Mouse (Mus musculus): ENCODE data around the gene Tmco1. TPM values are rescaled to one million over a fixed set of nuclear protein-coding genes. Genes with fewer than 3 reads are reported as not detected.

The Tmco1 gene
- polyA plus RNA-seq, 1 experiment from 2014 or later = 79.7 TPM

- 7% methylated on average over 16 of the region's 19 CpGs for WGBS
- Histone ChIP-seq H3K4me3 (replicated peaks; ENCODE audit: low read length) (peak overlapping the region; percentile 32), H3K27me3 (replicated peaks; ENCODE audit: control insufficient read depth, insufficient read depth, low read length) (no peaks in the 10 kb centered on the region), H3K36me3 (ENCODE audit: control insufficient read depth, insufficient read depth) (no peaks in the 10 kb centered on the region), H3K9ac (replicated peaks; ENCODE audit: low read depth, low read length) (peak overlapping the region; percentile 32; the same call in 1 of the 2 replicates), H3K4me1 (replicated peaks; ENCODE audit: control insufficient read depth, insufficient read depth, low read length) (peaks cover 39% of the 10 kb centered on the region), H3K9me3 (ENCODE audit: control insufficient read depth, low read length) (no peaks in the 10 kb centered on the region), H3K4me2 (ENCODE audit: low read length) (peak overlapping the region; percentile 50), H3K27ac (ENCODE audit: low read length) (peak overlapping the region; percentile 69)
- peak; percentile 74 for ATAC-seq
These were observed 37.7 kb upstream of the Tmco1 start for GRCm38 (mm10) chr1:167270342-167271111.

- WGBS = 37% methylated on average over 4 of the region's 4 CpGs
- H3K4me3 ChIP-seq (replicated peaks; ENCODE audit: low read length) = no peak overlapping the region
- no peak overlapping the region; the same call in 1 of the 2 replicates for H3K9ac ChIP-seq (replicated peaks; ENCODE audit: low read depth, low read length)
- 0 out of 2 replicates have a peak, but pooled peaks have one; percentile 1 for ATAC-seq
- H3K27me3 ChIP-seq (replicated peaks; ENCODE audit: control insufficient read depth, insufficient read depth, low read length) = no peaks in the 10 kb centered on the region
- H3K27ac ChIP-seq (ENCODE audit: low read length) = no peak overlapping the region; the same call in 1 of the 2 replicates
- H3K9me3 ChIP-seq (ENCODE audit: control insufficient read depth, low read length) = no peaks in the 10 kb centered on the region
- H3K4me1 ChIP-seq (replicated peaks; ENCODE audit: control insufficient read depth, insufficient read depth, low read length) = peaks cover 39% of the 10 kb centered on the region
- H3K4me2 ChIP-seq (ENCODE audit: low read length) = no peak overlapping the region
- H3K36me3 ChIP-seq (ENCODE audit: control insufficient read depth, insufficient read depth) = no peaks in the 10 kb centered on the region
These were observed 36.9 kb upstream of the Tmco1 start for GRCm38 (mm10) chr1:167271304-167271703.

GRCm38 (mm10) chr1:167271841-167272240, 36.3 kb upstream of the Tmco1 start:
- H3K4me2 ChIP-seq (ENCODE audit: low read length) = no peak overlapping the region
- no peaks in the 10 kb centered on the region for H3K36me3 ChIP-seq (ENCODE audit: control insufficient read depth, insufficient read depth)
- no peak overlapping the region for H3K27ac ChIP-seq (ENCODE audit: low read length)
- no peak overlapping the region for H3K9ac ChIP-seq (replicated peaks; ENCODE audit: low read depth, low read length)
- H3K4me3 ChIP-seq (replicated peaks; ENCODE audit: low read length) = no peak overlapping the region
- H3K27me3 ChIP-seq (replicated peaks; ENCODE audit: control insufficient read depth, insufficient read depth, low read length) = no peaks in the 10 kb centered on the region
- WGBS = 66% methylated on average over 8 of the region's 8 CpGs
- H3K4me1 ChIP-seq (replicated peaks; ENCODE audit: control insufficient read depth, insufficient read depth, low read length) = peaks cover 39% of the 10 kb centered on the region
- H3K9me3 ChIP-seq (ENCODE audit: control insufficient read depth, low read length) = no peaks in the 10 kb centered on the region
- no peak for ATAC-seq

- H3K27me3 ChIP-seq (replicated peaks; ENCODE audit: control insufficient read depth, insufficient read depth, low read length) = no peaks in the 10 kb centered on the region
- no peak overlapping the region for H3K4me3 ChIP-seq (replicated peaks; ENCODE audit: low read length)
- no peak for ATAC-seq
- H3K27ac ChIP-seq (ENCODE audit: low read length) = no peak overlapping the region
- 55% methylated on average over 14 of the region's 14 CpGs for WGBS
- no peak overlapping the region for H3K9ac ChIP-seq (replicated peaks; ENCODE audit: low read depth, low read length)
- no peaks in the 10 kb centered on the region for H3K36me3 ChIP-seq (ENCODE audit: control insufficient read depth, insufficient read depth)
- H3K4me1 ChIP-seq (replicated peaks; ENCODE audit: control insufficient read depth, insufficient read depth, low read length) = peaks cover 39% of the 10 kb centered on the region
- H3K9me3 ChIP-seq (ENCODE audit: control insufficient read depth, low read length) = no peaks in the 10 kb centered on the region
- H3K4me2 ChIP-seq (ENCODE audit: low read length) = no peak overlapping the region
These were observed 34.6 kb upstream of the Tmco1 start for GRCm38 (mm10) chr1:167273380-167274163.

GRCm38 (mm10) chr1:167274646-167275390, 33.4 kb upstream of the Tmco1 start:
- no peak overlapping the region for H3K27ac ChIP-seq (ENCODE audit: low read length)
- H3K4me2 ChIP-seq (ENCODE audit: low read length) = no peak overlapping the region
- no peaks in the 10 kb centered on the region for H3K27me3 ChIP-seq (replicated peaks; ENCODE audit: control insufficient read depth, insufficient read depth, low read length)
- peaks cover 29% of the 10 kb centered on the region for H3K4me1 ChIP-seq (replicated peaks; ENCODE audit: control insufficient read depth, insufficient read depth, low read length)
- H3K9ac ChIP-seq (replicated peaks; ENCODE audit: low read depth, low read length) = no peak overlapping the region
- H3K36me3 ChIP-seq (ENCODE audit: control insufficient read depth, insufficient read depth) = no peaks in the 10 kb centered on the region
- H3K4me3 ChIP-seq (replicated peaks; ENCODE audit: low read length) = no peak overlapping the region
- H3K9me3 ChIP-seq (ENCODE audit: control insufficient read depth, low read length) = no peaks in the 10 kb centered on the region
- 89% methylated on average over 12 of the region's 12 CpGs for WGBS
- ATAC-seq = no peak

GRCm38 (mm10) chr1:167278395-167278794, 29.8 kb upstream of the Tmco1 start:
- H3K9ac ChIP-seq (replicated peaks; ENCODE audit: low read depth, low read length) = no peak overlapping the region
- H3K4me1 ChIP-seq (replicated peaks; ENCODE audit: control insufficient read depth, insufficient read depth, low read length) = peaks cover 18% of the 10 kb centered on the region
- H3K36me3 ChIP-seq (ENCODE audit: control insufficient read depth, insufficient read depth) = no peaks in the 10 kb centered on the region
- H3K4me2 ChIP-seq (ENCODE audit: low read length) = no peak overlapping the region
- H3K4me3 ChIP-seq (replicated peaks; ENCODE audit: low read length) = no peak overlapping the region
- H3K9me3 ChIP-seq (ENCODE audit: control insufficient read depth, low read length) = no peaks in the 10 kb centered on the region
- ATAC-seq = no peak
- H3K27ac ChIP-seq (ENCODE audit: low read length) = no peak overlapping the region
- 85% methylated on average over 6 of the region's 6 CpGs for WGBS
- no peaks in the 10 kb centered on the region for H3K27me3 ChIP-seq (replicated peaks; ENCODE audit: control insufficient read depth, insufficient read depth, low read length)

GRCm38 (mm10) chr1:167279160-167279715, 28.9 kb upstream of the Tmco1 start:
- Histone ChIP-seq H3K36me3 (ENCODE audit: control insufficient read depth, insufficient read depth) (no peaks in the 10 kb centered on the region), H3K4me2 (ENCODE audit: low read length) (no peak overlapping the region), H3K4me1 (replicated peaks; ENCODE audit: control insufficient read depth, insufficient read depth, low read length) (peaks cover 12% of the 10 kb centered on the region), H3K27ac (ENCODE audit: low read length) (no peak overlapping the region), H3K27me3 (replicated peaks; ENCODE audit: control insufficient read depth, insufficient read depth, low read length) (no peaks in the 10 kb centered on the region), H3K9me3 (ENCODE audit: control insufficient read depth, low read length) (no peaks in the 10 kb centered on the region), H3K4me3 (replicated peaks; ENCODE audit: low read length) (no peak overlapping the region), H3K9ac (replicated peaks; ENCODE audit: low read depth, low read length) (no peak overlapping the region)
- no peak for ATAC-seq
- WGBS = 80% methylated on average over 13 of the region's 13 CpGs

- H3K4me2 ChIP-seq (ENCODE audit: low read length) = no peak overlapping the region
- no peaks in the 10 kb centered on the region for H3K27me3 ChIP-seq (replicated peaks; ENCODE audit: control insufficient read depth, insufficient read depth, low read length)
- WGBS = 85% methylated on average over 10 of the region's 10 CpGs
- H3K9ac ChIP-seq (replicated peaks; ENCODE audit: low read depth, low read length) = no peak overlapping the region
- H3K4me3 ChIP-seq (replicated peaks; ENCODE audit: low read length) = no peak overlapping the region
- ATAC-seq = no peak
- no peaks in the 10 kb centered on the region for H3K9me3 ChIP-seq (ENCODE audit: control insufficient read depth, low read length)
- H3K36me3 ChIP-seq (ENCODE audit: control insufficient read depth, insufficient read depth) = no peaks in the 10 kb centered on the region
- no peak overlapping the region for H3K27ac ChIP-seq (ENCODE audit: low read length)
- peaks cover 12% of the 10 kb centered on the region for H3K4me1 ChIP-seq (replicated peaks; ENCODE audit: control insufficient read depth, insufficient read depth, low read length)
These were observed 28.1 kb upstream of the Tmco1 start for GRCm38 (mm10) chr1:167280061-167280460.

All from forebrain, embryonic 16.5 days (tissue).